Mouse (Mus musculus) forebrain, postnatal 0 days (tissue): Measurements from ENCODE around the gene Bdkrb2. TPM values are rescaled to one million over a fixed set of nuclear protein-coding genes. Genes with fewer than 3 reads are reported as not detected.
A peak's percentile ranks its signal among the peaks of the same experiment; 100 is the strongest.

Experiments
- ATAC-seq: fragments of 200-750 bp; cut with Nextera tagmentation; 2 replicates; pipeline ENCODE4 v1.8.0; 2017; ENCODE audit warnings: mild to moderate bottlenecking, moderate library complexity
- DNase-seq: peaks from one replicate; pipeline ENCODE4 v3.0.0-alpha.2; 2015
- H3K27ac ChIP-seq: fragments of 300-500 bp; sonication (generic); 2 replicates; pipeline ENCODE4 v1.5.1; 2014; ENCODE audit warnings: low read depth, mild to moderate bottlenecking, antibody characterized with exemption, low read length, moderate library complexity, mixed read lengths
- H3K27me3 ChIP-seq: fragments of 300-500 bp; sonication (generic); 2 replicates; pipeline ENCODE4 v1.6.1; 2014; ENCODE audit warnings: mild to moderate bottlenecking, low read length, mixed read lengths; ENCODE audit not compliant: insufficient read depth
- H3K36me3 ChIP-seq: fragments of 300-500 bp; sonication (generic); 2 replicates; pipeline ENCODE4 v1.6.1; 2014; ENCODE audit warnings: mild to moderate bottlenecking, moderate library complexity; ENCODE audit not compliant: insufficient read depth
- H3K4me1 ChIP-seq: fragments of 300-500 bp; sonication (generic); 2 replicates; pipeline ENCODE4 v1.6.1; 2014; ENCODE audit warnings: antibody characterized with exemption; ENCODE audit not compliant: insufficient read depth
- H3K4me2 ChIP-seq: fragments of 300-500 bp; sonication (generic); 2 replicates; pipeline ENCODE4 v1.6.1; 2014; ENCODE audit warnings: low read depth, mild to moderate bottlenecking, moderate library complexity
- H3K4me3 ChIP-seq: fragments of 300-500 bp; sonication (generic); 2 replicates; pipeline ENCODE4 v1.5.1; 2014; ENCODE audit warnings: low read depth, low read length, mixed read lengths
- H3K9ac ChIP-seq: fragments of 300-500 bp; sonication (generic); 2 replicates; pipeline ENCODE4 v1.6.1; 2014; ENCODE audit warnings: mild to moderate bottlenecking
- H3K9me3 ChIP-seq: fragments of 300-500 bp; sonication (generic); 2 replicates; pipeline ENCODE4 v1.6.1; 2016; ENCODE audit warnings: low read length
- CTCF ChIP-seq: sonication (generic); IDR thresholded peaks from 2 replicates; pipeline ENCODE4 v1.5.1; 2016; ENCODE audit warnings: antibody characterized with exemption, control low read depth, low read depth
- WGBS: fragments of 180-500 bp; shearing (Covaris S2); extraction: QIAGEN DNeasy Blood & Tissue Kit; methylation state at CpG from one replicate; pipeline ENCODE4 v1.1.7; 2014; 5-methylcytosine and 5-hydroxymethylcytosine counted together
- polyA plus RNA-seq: library from polyadenylated mRNA; unstranded; fragments of >200 nt; fragmentation: Nextera tagmentation; extraction: Ambion mirVana; gene quantifications from 2 replicates; pipeline ENCODE4 v1.2.1, GENCODE M21; 2015
- total RNA-seq: library from RNA; depleted of rRNA; stranded (reverse); fragments of >200 nt; gene quantifications from 2 replicates; pipeline ENCODE4 v1.2.3, GENCODE M21; 2014

The Bdkrb2 gene
- total and polyA plus RNA-seq, 2 experiments from 2014 or later, result 0.53 to 1.7 TPM

DNA sequence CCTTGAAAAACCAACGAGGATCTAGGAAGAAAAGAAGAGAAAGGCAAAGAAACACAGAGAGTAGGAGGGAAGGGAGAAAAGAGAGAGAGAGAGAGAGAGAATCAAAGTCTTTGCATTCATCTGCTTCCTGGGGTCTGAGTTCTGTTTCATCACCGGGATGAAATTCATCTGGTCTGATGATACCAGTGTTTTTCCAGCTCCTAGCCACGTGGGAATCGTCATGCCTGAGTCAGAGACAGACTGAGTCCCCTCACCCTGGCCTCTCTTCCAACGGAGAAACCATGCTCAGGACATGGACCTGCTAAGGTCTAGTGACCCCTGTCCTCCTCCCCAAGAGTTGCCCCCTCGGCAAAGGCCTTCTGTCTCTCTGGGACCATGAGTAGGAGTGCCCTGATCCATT, 16.5 kb upstream of the Bdkrb2 start:
- no peak for DNase-seq
- 77% methylated on average over 6 of the region's 6 CpGs for WGBS

DNA sequence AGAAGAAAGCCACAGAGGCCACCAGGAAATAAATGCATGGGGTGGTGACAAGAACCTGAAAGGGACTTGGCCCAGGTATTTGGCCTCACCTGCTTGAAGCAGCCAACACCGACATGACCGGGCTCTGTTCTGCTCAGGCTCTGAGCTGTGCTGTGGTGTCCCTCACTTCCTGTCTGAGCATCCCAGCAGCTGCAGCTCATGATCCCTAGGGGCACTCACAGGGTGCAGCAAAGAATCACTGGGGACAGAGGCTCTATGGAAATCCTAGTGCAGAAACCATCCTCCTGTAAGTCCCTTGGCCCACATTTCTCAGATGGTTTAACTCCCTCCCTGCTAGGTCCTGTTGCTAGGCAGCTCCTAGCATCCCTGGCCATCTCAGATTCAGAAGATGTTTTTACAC, 15.9 kb upstream of the Bdkrb2 start:
- DNase-seq (no peak), ATAC-seq (no peak)
- no peak for TF ChIP-seq CTCF
- no peak overlapping the region for H3K4me2 ChIP-seq
- no peak overlapping the region for H3K9ac ChIP-seq
- H3K4me1 ChIP-seq, result no peaks in the 10 kb centered on the region
- H3K27me3 ChIP-seq, result no peaks in the 10 kb centered on the region
- 85% methylated on average over 2 of the region's 2 CpGs for WGBS
- no peak overlapping the region for H3K4me3 ChIP-seq
- no peaks in the 10 kb centered on the region for H3K9me3 ChIP-seq
- H3K27ac ChIP-seq, result no peak overlapping the region
- H3K36me3 ChIP-seq, result no peaks in the 10 kb centered on the region

More for the DNA sequence above, 16.5 kb upstream of the Bdkrb2 start:
- Histone ChIP-seq H3K27ac (no peak overlapping the region), H3K4me3 (no peak overlapping the region), H3K4me1 (no peaks in the 10 kb centered on the region), H3K9ac (no peak overlapping the region), H3K9me3 (no peaks in the 10 kb centered on the region), H3K36me3 (no peaks in the 10 kb centered on the region), H3K4me2 (no peak overlapping the region), H3K27me3 (no peaks in the 10 kb centered on the region)
- no peak for ATAC-seq
- TF ChIP-seq CTCF, result no peak

DNA sequence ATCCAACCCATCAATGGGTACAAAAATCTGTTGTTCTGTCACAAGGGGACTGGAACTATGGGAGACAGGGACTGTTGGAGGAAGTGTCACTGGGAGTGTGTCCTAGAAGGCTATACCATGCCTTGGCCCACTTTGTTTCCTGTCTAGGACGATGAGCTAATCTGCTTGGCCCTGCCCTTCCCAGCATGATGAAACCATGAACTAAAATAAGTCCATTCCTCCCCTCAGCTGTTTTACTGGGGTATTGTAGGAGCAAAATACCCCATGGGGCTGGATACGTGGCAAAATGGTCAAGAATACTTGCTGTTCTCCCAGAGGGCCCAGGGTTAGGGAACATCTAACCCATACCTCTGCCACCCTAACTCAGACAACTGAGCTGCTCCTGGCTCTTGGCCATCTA, 15.0 kb upstream of the Bdkrb2 start:
- Histone ChIP-seq H3K9me3 (no peaks in the 10 kb centered on the region), H3K27me3 (no peaks in the 10 kb centered on the region), H3K4me3 (no peak overlapping the region), H3K36me3 (no peaks in the 10 kb centered on the region), H3K4me1 (no peaks in the 10 kb centered on the region), H3K27ac (no peak overlapping the region), H3K9ac (no peak overlapping the region), H3K4me2 (no peak overlapping the region)
- TF ChIP-seq CTCF, result no peak
- DNase-seq (no peak), ATAC-seq (no peak)
- 69% methylated on average over 2 of the region's 2 CpGs for WGBS

DNA sequence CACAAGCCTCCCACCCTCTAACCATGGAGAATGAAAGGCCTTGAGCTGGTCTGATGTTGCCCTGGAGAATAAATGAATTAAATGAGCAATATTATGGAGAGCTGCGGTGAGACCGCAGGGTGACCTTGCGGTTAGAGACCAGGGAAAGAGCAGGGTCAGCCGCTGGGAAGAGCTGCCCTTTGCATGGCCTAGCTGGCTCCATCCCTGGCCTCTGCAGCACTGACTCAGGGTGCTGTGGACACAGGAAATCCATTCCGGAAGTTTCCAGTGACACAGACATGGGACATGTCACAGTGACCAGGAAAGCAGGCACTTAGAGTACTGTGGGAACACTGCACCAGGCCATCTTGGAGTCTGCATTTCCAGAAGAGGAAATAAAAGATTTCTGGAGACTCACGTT, 14.1 kb upstream of the Bdkrb2 start:
- H3K4me1 ChIP-seq, result no peaks in the 10 kb centered on the region
- ATAC-seq, result no peak
- 91% methylated on average over 6 of the region's 6 CpGs for WGBS

DNA sequence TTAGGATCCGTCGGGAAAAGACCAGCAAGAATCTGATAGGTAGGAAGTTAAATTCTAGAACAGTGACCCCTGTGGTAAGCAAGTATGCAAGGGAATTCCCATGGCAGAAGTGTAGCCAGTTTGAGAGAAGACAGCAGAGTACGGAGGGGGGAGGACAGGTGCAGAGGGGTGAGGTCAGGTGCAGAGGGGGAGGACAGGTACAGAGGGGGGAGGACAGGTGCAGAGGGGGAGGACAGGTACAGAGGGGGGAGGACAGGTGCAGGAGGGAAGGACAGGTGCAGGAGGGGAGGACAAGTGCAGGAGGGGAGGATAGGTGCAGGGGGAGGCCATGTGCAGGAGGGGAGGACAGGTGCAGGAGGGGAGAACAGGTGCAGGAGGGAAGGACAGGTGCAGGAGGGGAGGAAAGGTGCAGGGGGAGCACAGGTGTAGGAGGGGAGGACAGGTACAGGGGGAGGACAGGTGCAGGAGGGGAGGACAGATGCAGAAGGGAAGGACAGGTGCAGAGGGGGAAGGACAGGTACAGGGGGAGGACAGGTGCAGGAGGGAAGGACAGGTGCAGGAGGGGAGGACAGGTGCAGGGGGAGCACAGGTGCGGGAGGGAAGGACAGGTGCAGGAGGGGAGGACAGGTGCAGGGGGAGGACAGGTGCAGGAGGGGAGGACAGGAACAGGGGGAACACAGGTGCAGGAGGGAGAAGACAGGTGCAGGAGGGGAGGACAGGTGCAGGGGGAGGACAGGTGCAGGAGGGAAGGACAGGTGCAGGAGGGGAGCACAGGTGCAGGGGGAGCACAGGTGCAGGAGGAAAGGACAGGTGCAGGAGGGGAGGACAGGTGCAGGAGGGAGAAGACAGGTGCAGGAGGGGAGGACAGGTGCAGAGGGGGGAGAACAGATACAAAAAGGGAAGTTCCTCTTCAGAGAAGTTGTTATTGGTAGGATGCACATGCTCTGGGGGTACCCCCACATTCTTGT, 12.9 kb upstream of the Bdkrb2 start:
- Histone ChIP-seq H3K27ac (no peak overlapping the region), H3K9me3 (no peaks in the 10 kb centered on the region), H3K36me3 (no peaks in the 10 kb centered on the region), H3K4me3 (no peak overlapping the region), H3K27me3 (no peaks in the 10 kb centered on the region), H3K4me1 (no peaks in the 10 kb centered on the region), H3K9ac (no peak overlapping the region), H3K4me2 (no peak overlapping the region)
- 77% methylated on average over 4 of the region's 4 CpGs for WGBS
- no peak for TF ChIP-seq CTCF
- no peak for ATAC-seq
- no peak for DNase-seq

More for the DNA sequence above, 14.1 kb upstream of the Bdkrb2 start:
- no peak for TF ChIP-seq CTCF
- Histone ChIP-seq H3K4me3 (no peak overlapping the region), H3K36me3 (no peaks in the 10 kb centered on the region), H3K27ac (no peak overlapping the region), H3K9ac (no peak overlapping the region), H3K9me3 (no peaks in the 10 kb centered on the region), H3K27me3 (no peaks in the 10 kb centered on the region), H3K4me2 (no peak overlapping the region)
- no peak for DNase-seq

DNA sequence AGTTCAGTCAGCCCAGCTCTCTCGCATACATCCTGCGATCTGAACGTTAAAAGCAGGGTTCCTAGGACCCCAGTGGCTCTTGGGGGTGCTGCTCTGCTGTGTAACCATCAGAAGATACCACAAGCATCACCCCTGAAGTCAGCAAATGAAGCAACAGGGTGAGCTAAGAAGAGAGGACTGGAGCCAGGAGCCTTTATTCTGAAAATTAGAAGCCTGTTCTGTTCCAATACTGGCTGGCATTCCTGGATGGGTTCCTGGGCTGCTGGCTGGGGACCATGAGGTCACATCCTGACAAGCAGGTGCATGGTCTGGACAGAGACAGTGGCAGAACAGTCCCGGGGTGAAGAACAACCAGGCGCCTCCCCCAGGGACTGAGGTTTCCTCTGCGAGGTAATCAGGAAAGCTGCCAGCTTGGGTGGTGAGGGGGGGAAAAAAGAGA, 11.5 kb upstream of the Bdkrb2 start:
- peak; percentile 62 for ATAC-seq
- no peak overlapping the region for H3K4me3 ChIP-seq
- H3K4me1 ChIP-seq, result no peaks in the 10 kb centered on the region
- H3K36me3 ChIP-seq, result no peaks in the 10 kb centered on the region
- 38% methylated on average over 6 of the region's 6 CpGs for WGBS
- TF ChIP-seq CTCF, result no peak
- no peak overlapping the region for H3K9ac ChIP-seq
- H3K27ac ChIP-seq, result no peak overlapping the region
- no peak overlapping the region for H3K4me2 ChIP-seq
- DNase-seq, result peak; percentile 41
- no peaks in the 10 kb centered on the region for H3K9me3 ChIP-seq
- no peaks in the 10 kb centered on the region for H3K27me3 ChIP-seq

DNA sequence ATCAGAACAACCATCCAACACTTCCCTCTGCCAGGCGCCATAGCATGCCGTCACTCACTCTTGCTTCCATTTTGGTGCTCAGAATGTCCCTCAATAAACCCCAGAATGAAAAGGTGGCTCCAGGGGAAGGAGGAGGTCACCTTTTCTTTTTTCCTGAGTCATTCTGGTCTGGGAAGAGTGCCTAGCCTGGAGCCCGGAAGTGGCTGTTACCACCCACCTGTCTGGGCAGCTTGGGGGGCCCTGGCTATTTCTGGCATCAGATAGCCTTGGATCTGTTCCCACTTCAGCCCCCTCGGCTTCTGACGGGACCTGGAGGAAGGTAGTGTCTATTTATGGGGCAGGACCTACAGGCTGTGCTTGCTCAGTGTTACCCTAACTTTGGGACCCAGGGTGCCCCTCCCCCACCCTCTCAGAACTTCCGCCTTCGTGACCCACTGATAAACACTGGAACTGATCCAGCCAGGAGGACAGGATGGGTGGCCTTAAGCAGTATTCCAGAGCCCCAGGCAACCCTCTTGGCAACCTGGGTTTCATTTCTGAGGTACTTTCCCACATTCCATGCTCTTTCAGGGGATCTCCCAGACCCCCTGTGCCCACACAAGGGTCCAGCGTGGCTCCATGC, 8.8 kb upstream of the Bdkrb2 start:
- no peak overlapping the region for H3K9ac ChIP-seq
- no peak overlapping the region for H3K27ac ChIP-seq
- no peak overlapping the region for H3K4me3 ChIP-seq
- H3K9me3 ChIP-seq, result no peaks in the 10 kb centered on the region
- ATAC-seq (no peak), DNase-seq (no peak)
- 64% methylated on average over 8 of the region's 8 CpGs for WGBS
- no peaks in the 10 kb centered on the region for H3K27me3 ChIP-seq
- H3K36me3 ChIP-seq, result no peaks in the 10 kb centered on the region
- no peaks in the 10 kb centered on the region for H3K4me1 ChIP-seq
- H3K4me2 ChIP-seq, result no peak overlapping the region
- no peak for TF ChIP-seq CTCF
